Mouse (Mus musculus): ENCODE results near the gene Tmprss11f.

DNA sequence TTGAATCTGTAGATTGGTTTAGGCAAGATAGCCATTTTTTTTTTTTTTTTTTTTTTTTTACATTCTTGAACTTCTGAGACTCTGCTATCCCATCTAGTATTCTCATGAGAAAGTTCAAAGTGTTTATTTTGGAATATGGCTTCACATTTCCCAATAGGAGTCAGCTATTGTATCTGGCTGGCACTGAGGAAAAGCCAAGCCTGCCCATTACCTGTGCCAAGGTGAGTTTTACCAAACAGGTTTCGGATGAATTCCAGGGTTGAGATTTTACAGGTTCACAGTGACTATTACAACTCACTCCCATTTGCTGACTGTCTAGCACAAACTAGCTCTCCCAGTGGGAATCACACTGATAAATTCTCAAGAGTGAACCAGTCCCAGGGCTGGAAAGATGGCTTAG lies 150.2 kb downstream of the Tmprss11f start:
- TF ChIP-seq CTCF (IDR thresholded peaks at IDR 0.05; ENCODE audit: borderline replicate concordance, insufficient read depth, low read depth, low read length) (no peak), POLR2A (IDR thresholded peaks at IDR 0.05; ENCODE audit: borderline replicate concordance, insufficient read depth, low read length) (no peak)

Measured in cerebellum, adult 2 months (tissue).